Mouse (Mus musculus) B cell, adult (primary cell): ENCODE results near the gene Kbtbd7. TPM values are rescaled to one million over a fixed set of nuclear protein-coding genes. Genes with fewer than 3 reads are reported as not detected.

ENCODE experiments used
- total RNA-seq: library from RNA; stranded (reverse); gene quantifications from 4 replicates; pipeline ENCODE4 v1.2.4, GENCODE M21; 2023; ENCODE audit not compliant: inconsistent age

Gene Kbtbd7
- 14.9 to 18.1 TPM (median 15.9 TPM) in 4 replicates for total RNA-seq

GRCm38 (mm10) chr14:79425979-79426729, at the start of gene Kbtbd7:
Gene Kbtbd7 (plus strand): TSS chr14:79426511.

GRCm38 (mm10) chr14:79390265-79390926, 35.9 kb upstream of the Kbtbd7 start, which contains the start of gene Naa16:
Gene Naa16 (minus strand): TSS chr14:79390778.

GRCm38 (mm10) chr14:79397321-79398122, 28.8 kb upstream of the Kbtbd7 start, which contains the start of gene Mtrf1:
Gene Mtrf1 (plus strand): TSS chr14:79397772.

GRCm38 (mm10) chr14:79451681-79452590, 25.6 kb downstream of the Kbtbd7 start, which contains the start of gene Kbtbd6:
Gene Kbtbd6 (plus strand): TSS chr14:79451835.

Other genes starting within 250 kb of the Kbtbd7 start
- not detected in 4 replicates for gene Zfp957, start 179.1 kb upstream of the Kbtbd7 start, total RNA-seq
- gene Rgcc, start 124.9 kb upstream of the Kbtbd7 start, total RNA-seq = 35.3 to 43.6 TPM (median 41.3 TPM) in 4 replicates
- gene Naa16, start 35.7 kb upstream of the Kbtbd7 start, total RNA-seq = 49.6 to 58.3 TPM (median 52.1 TPM) in 4 replicates
- 1.9 to 2.7 TPM (median 2.3 TPM) in 4 replicates for gene Mtrf1, start 28.7 kb upstream of the Kbtbd7 start, total RNA-seq
- gene Kbtbd6, start 25.3 kb downstream of the Kbtbd7 start, total RNA-seq = 0.24 to 0.90 TPM (median 0.45 TPM) in 3 of 4 replicates, not detected in the other
- gene Elf1, start 54.7 kb downstream of the Kbtbd7 start, total RNA-seq = 182 to 193 TPM (median 191 TPM) in 4 replicates
- gene Wbp4, start 55.0 kb downstream of the Kbtbd7 start, total RNA-seq = 24.9 to 29.4 TPM (median 27.8 TPM) in 4 replicates
- gene Sugt1, start 161.2 kb downstream of the Kbtbd7 start, total RNA-seq = 61.7 to 66.7 TPM (median 64.1 TPM) in 4 replicates
- gene Cnmd, start 235.7 kb downstream of the Kbtbd7 start, total RNA-seq = not detected in 4 replicates